Comparison of ENCODE assay signal across 20 mouse cellular contexts in genomic region chr2:72502041-72502813, GRCm38 (mm10). TPM values are rescaled to one million over a fixed set of nuclear protein-coding genes. Genes with fewer than 3 reads are reported as not detected.
DNase-seq lines count a peak whose midpoint lies in the region; ATAC-seq and TF ChIP-seq lines count a peak whose summit lies in the region.
"Had no signal": no experiment of that assay in that cellular context is flagged by ENCODE, and none has a peak within 500 bp of the region (broad histone marks: within the 10 kb centered on the region; RNA-seq: fewer than 3 reads in every experiment).

No protein-coding gene starts in this region.

- H3K4me3 ChIP-seq in lung, postnatal 0 days (ENCODE audit: low read depth, low read length), result no peak overlapping the region
- H3K4me3 ChIP-seq in stomach, embryonic 14.5 days (ENCODE audit: low read depth, low read length), result no peak overlapping the region
- no peak overlapping the region for H3K4me3 ChIP-seq in midbrain, embryonic 16.5 days (ENCODE audit: low read depth, low read length)
- H3K4me3 ChIP-seq: embryonic facial prominence, embryonic 12.5 days; erythroblast, embryonic 14.5 days; heart, embryonic 10.5 days; hindbrain, embryonic 13.5 days; limb, embryonic 15.5 days; midbrain, embryonic 15.5 days; neural tube, embryonic 15.5 days had no signal

- peak; percentile 61 for ATAC-seq in lung, postnatal 0 days
- ATAC-seq in stomach, embryonic 14.5 days (ENCODE audit: insufficient number of reproducible peaks, insufficient read depth, low FRiP score, low read depth), result 0 out of 2 replicates have a peak, but pooled peaks have one; percentile 65
- ATAC-seq in midbrain, embryonic 16.5 days, result no peak
- ATAC-seq in megakaryocyte, adult 5-6 weeks (ENCODE audit: poor library complexity, severe bottlenecking), result no peak
- ATAC-seq: forebrain, embryonic 14.5 days; midbrain, embryonic 15.5 days had no signal

- H3K27ac ChIP-seq in lung, postnatal 0 days (ENCODE audit: low read length), result no peak overlapping the region
- H3K27ac ChIP-seq in stomach, embryonic 14.5 days (ENCODE audit: low read length), result peak overlapping the region; percentile 82
- H3K27ac ChIP-seq in midbrain, embryonic 16.5 days (ENCODE audit: low read length), result no peak overlapping the region
- H3K27ac ChIP-seq: embryonic facial prominence, embryonic 12.5 days; heart, embryonic 10.5 days; hindbrain, embryonic 13.5 days; kidney, postnatal 0 days; limb, embryonic 15.5 days; midbrain, embryonic 15.5 days; neural tube, embryonic 15.5 days had no signal

- H3K36me3 ChIP-seq in lung, postnatal 0 days (ENCODE audit: insufficient read depth, low read length), result no peaks in the 10 kb centered on the region
- H3K36me3 ChIP-seq in stomach, embryonic 14.5 days (ENCODE audit: control insufficient read depth, insufficient read depth, low read length), result no peaks in the 10 kb centered on the region
- H3K36me3 ChIP-seq in midbrain, embryonic 16.5 days (ENCODE audit: control insufficient read depth, insufficient read depth, low read length), result no peaks in the 10 kb centered on the region
- H3K36me3 ChIP-seq: embryonic facial prominence, embryonic 12.5 days; heart, embryonic 10.5 days; hindbrain, embryonic 13.5 days; limb, embryonic 15.5 days; midbrain, embryonic 15.5 days; neural tube, embryonic 15.5 days had no signal

- no peak overlapping the region for H3K4me2 ChIP-seq in lung, postnatal 0 days (replicated peaks; ENCODE audit: low read depth, low read length)
- no peak overlapping the region for H3K4me2 ChIP-seq in stomach, embryonic 14.5 days (replicated peaks; ENCODE audit: low read depth, low read length)
- H3K4me2 ChIP-seq in midbrain, embryonic 16.5 days (ENCODE audit: low read length), result no peak overlapping the region
- H3K4me2 ChIP-seq: embryonic facial prominence, embryonic 12.5 days; hindbrain, embryonic 13.5 days; limb, embryonic 15.5 days; midbrain, embryonic 15.5 days; neural tube, embryonic 15.5 days had no signal

- H3K9ac ChIP-seq in lung, postnatal 0 days (replicated peaks; ENCODE audit: low read depth), result no peak overlapping the region
- no peak overlapping the region for H3K9ac ChIP-seq in stomach, embryonic 14.5 days (replicated peaks; ENCODE audit: low read depth, low read length)
- H3K9ac ChIP-seq in midbrain, embryonic 16.5 days (ENCODE audit: low read depth, low read length), result no peak overlapping the region
- H3K9ac ChIP-seq: embryonic facial prominence, embryonic 12.5 days; hindbrain, embryonic 13.5 days; limb, embryonic 15.5 days; midbrain, embryonic 15.5 days; neural tube, embryonic 15.5 days had no signal

- TF ChIP-seq EP300 in lung, postnatal 0 days (IDR thresholded peaks at IDR 0.05), result no peak; the same call in 1 of the 2 replicates

- no peaks in the 10 kb centered on the region for H3K27me3 ChIP-seq in lung, postnatal 0 days (replicated peaks; ENCODE audit: insufficient read depth, low read length)
- H3K27me3 ChIP-seq in stomach, embryonic 14.5 days (ENCODE audit: control insufficient read depth, insufficient read depth, low read length), result no peaks in the 10 kb centered on the region
- peaks cover 11% of the 10 kb centered on the region; the same call in 1 of the 2 replicates for H3K27me3 ChIP-seq in midbrain, embryonic 16.5 days (ENCODE audit: control insufficient read depth, insufficient read depth, low read depth, low read length)
- H3K27me3 ChIP-seq: limb, embryonic 15.5 days had no signal

- DNase-seq in urinary bladder, postnatal 14 days (ENCODE audit: low spot score), result peak; percentile 26
- no peak for DNase-seq in urinary bladder, adult 18-20 months (ENCODE audit: low spot score in 2 of 2)
- DNase-seq in lung, postnatal 0 days (ENCODE audit: low spot score), result peak; percentile 42
- DNase-seq in thymus, postnatal 0 days (ENCODE audit: low spot score), result no peak
- DNase-seq: B cell, adult 2 months; cerebellum, adult 8-10 months; kidney, adult 11 months; thymus, postnatal 25 days had no signal

- H3K9me3 ChIP-seq in lung, postnatal 0 days (ENCODE audit: low read length), result no peaks in the 10 kb centered on the region
- H3K9me3 ChIP-seq in stomach, embryonic 14.5 days (ENCODE audit: control insufficient read depth, low read depth, low read length), result no peaks in the 10 kb centered on the region
- no peaks in the 10 kb centered on the region for H3K9me3 ChIP-seq in midbrain, embryonic 16.5 days (replicated peaks; ENCODE audit: control insufficient read depth, low read length, poor library complexity, severe bottlenecking)
- H3K9me3 ChIP-seq: embryonic facial prominence, embryonic 12.5 days; heart, embryonic 10.5 days; hindbrain, embryonic 13.5 days; limb, embryonic 15.5 days; midbrain, embryonic 15.5 days; neural tube, embryonic 15.5 days had no signal

- H3K4me1 ChIP-seq in lung, postnatal 0 days (ENCODE audit: insufficient read depth, low read depth, low read length), result no peaks in the 10 kb centered on the region
- peaks cover 5% of the 10 kb centered on the region for H3K4me1 ChIP-seq in stomach, embryonic 14.5 days (ENCODE audit: control insufficient read depth, insufficient read depth, low read length)
- H3K4me1 ChIP-seq in midbrain, embryonic 16.5 days (ENCODE audit: control insufficient read depth, insufficient read depth, low read length), result peaks cover 11% of the 10 kb centered on the region

- 35% methylated on average over 16 of the region's 16 CpGs for WGBS in lung, postnatal 0 days
- 54% methylated on average over 16 of the region's 16 CpGs for WGBS in stomach, embryonic 14.5 days
- WGBS in midbrain, embryonic 16.5 days, result 90% methylated on average over 16 of the region's 16 CpGs

- no peak for TF ChIP-seq CTCF in lung, postnatal 0 days (IDR thresholded peaks at IDR 0.05)

RNA-seq across cellular contexts. Expression of gene Cdca7, which starts 26.3 kb away (rescaled TPM):
- polyA plus RNA-seq in lung, postnatal 0 days (2015; fragmentation: Nextera tagmentation; extraction: Ambion mirVana), result 11.8 and 12.5 TPM in 2 replicates
- polyA plus RNA-seq in stomach, embryonic 14.5 days (2014; fragmentation: Nextera tagmentation; extraction: Ambion mirVana), result 151 and 157 TPM in 2 replicates
- 14.2 and 21.5 TPM in 2 replicates for polyA plus RNA-seq in midbrain, embryonic 16.5 days (2015; fragmentation: Nextera tagmentation; extraction: Ambion mirVana)
- 52.0 and 52.5 TPM in 2 replicates for total RNA-seq in megakaryocyte, adult 5-6 weeks (2015)
- total RNA-seq in megakaryocyte, adult 5-6 weeks (2017), result 75.3 and 75.8 TPM in 2 replicates
- polyA plus RNA-seq in thymus, postnatal 0 days (2015; fragmentation: Nextera tagmentation; extraction: Ambion mirVana), result 361 and 379 TPM in 2 replicates

Comparison
In these comparisons a context has a peak if more than half of its experiments do, and no peak if none do; other contexts are left out.
1. DNase-seq: peak in urinary bladder, postnatal 14 days (single experiment) and lung, postnatal 0 days (single experiment); none in urinary bladder, adult 18-20 months (0 of 2) and thymus, postnatal 0 days (single experiment).
2. ATAC-seq: peak in lung, postnatal 0 days (single experiment) and stomach, embryonic 14.5 days (single experiment); none in midbrain, embryonic 16.5 days (single experiment) and megakaryocyte, adult 5-6 weeks (single experiment).